Mouse (Mus musculus) Patski (cell line): Measurements from ENCODE around the gene Prr14l. TPM values are rescaled to one million over a fixed set of nuclear protein-coding genes. Genes with fewer than 3 reads are reported as not detected.
A peak's percentile ranks its signal among the peaks of the same experiment; 100 is the strongest.
"Not testable (repeated sequence)": the region's sequence is repeated elsewhere in the genome, so short reads cannot be mapped to it uniquely, and the experiment has no call there.

ENCODE experiments used
- ATAC-seq: fragments of 100-300 bp; one replicate; pipeline ENCODE4 v1.8.0; 2021
- CTCF ChIA-PET: fragments of 350-600 bp; sonication (Branson Sonifier 250); formaldehyde crosslinking; loops from one replicate; lab custom pipeline; 2022; ENCODE audit warnings: inconsistent platforms; lab: Charles Lee
- POLR2A ChIA-PET: fragments of 350-600 bp; sonication (Branson Sonifier 250); formaldehyde crosslinking; loops from one replicate; lab custom pipeline; 2022; ENCODE audit warnings: antibody characterized with exemption, inconsistent platforms; lab: Charles Lee
- DNase-seq: peaks from one replicate; pipeline ENCODE4 v3.0.0-alpha.2; 2011; ENCODE audit warnings: low read depth, low spot score
- H3K27me3 ChIP-seq: fragments of 371-371 bp; one replicate; pipeline ENCODE4 v1.5.1; 2021
- CTCF ChIP-seq: fragments of 100-300 bp; IDR thresholded peaks from one replicate; pipeline ENCODE4 v1.5.1; 2021
- in situ Hi-C: fragments of 300-500 bp; cut with MboI; formaldehyde crosslinking; loops from 3 replicates; pipeline ENCODE4 v1.11.1; 2018; ENCODE audit warnings: low pct_unique_long_range_greater_than_20kb, mixed read lengths
- polyA plus RNA-seq: library from polyadenylated mRNA; unstranded; gene quantifications from one replicate; pipeline ENCODE4 v1.2.3, GENCODE M21; 2021

Gene Prr14l
- 16.4 TPM for polyA plus RNA-seq

DNA sequence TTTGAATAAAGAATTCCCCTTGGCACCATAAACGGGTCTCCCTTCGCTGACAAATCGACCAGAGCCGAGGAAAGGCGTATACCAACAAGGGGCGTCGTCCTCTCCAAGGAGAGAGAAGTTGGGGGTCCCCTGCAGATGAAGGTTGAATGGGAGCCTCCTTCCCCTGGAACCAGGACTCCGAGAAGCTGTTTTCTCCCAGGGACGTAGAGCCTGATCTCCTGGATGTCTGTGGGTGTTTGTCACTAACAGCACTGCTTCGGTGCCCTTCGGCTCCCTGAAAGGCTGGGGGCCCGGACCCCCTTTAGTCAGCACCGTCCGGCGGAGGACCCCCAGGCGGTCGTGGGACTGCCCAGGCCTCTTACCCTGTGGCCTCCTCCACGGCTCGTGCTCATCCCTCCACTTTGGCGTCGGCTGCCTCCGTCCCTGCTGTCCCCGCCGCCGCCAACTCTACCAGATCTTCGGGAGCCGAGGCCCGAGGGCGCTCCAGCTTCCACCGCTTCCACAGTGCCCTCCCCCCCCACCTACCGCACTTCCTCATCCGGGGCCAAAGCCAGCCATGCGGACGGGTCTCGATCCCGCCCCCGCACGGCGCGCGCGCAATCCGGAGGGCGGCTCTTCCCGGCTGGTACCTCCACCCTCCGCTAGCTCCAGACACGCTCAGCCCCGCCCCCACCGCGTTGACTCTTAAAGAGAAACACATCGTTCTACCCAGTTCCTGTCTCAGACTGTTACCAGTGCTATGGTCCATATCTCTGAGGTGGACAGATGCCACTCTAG is at the start of gene Prr14l:
Gene Prr14l (minus strand): TSS at position 526 of the 777 bp plus-strand sequence.
- H3K27me3 ChIP-seq: no peaks in the 10 kb centered on the region
- TF ChIP-seq CTCF: no peak
- ATAC-seq (peak; percentile 84), DNase-seq (peak; percentile 79)
- CTCF ChIA-PET: interaction anchor here (1.3 to 2.3 kb wide), 3 partner anchors 13 to 31 kb away, joined by 4 to 6 read pairs (median 5); no protein-coding TSS in a partner anchor
- POLR2A ChIA-PET: no interaction called here
- in situ Hi-C loops: no loop called here

DNA sequence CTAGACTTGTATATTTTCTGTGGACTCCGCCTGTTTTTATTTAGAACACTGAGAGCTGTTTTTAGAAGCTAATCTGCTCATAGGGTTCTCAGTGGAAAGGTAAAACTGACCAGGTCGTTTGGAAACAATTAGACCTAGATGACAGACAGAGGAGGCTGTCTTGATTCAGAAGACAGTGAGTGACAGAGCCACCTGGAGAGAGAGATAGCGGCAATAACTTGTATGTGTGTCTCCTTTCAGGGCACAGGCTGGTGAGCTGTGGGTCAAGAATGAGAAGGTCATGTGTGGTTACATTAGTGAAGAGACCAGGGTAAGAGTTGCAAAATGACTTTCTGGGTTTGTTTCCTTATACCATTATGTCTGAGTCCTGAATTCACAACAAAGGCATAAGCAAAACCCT is 32.7 kb upstream of the Prr14l start:
- TF ChIP-seq CTCF: no peak
- DNase-seq (no peak), ATAC-seq (no peak)
- in situ Hi-C loops: no loop called here
- ChIA-PET POLR2A (no interaction called here), CTCF (interaction anchor here (0.9 to 1.4 kb wide), 2 partner anchors 9 to 17 kb away, joined by 3 to 4 read pairs; no protein-coding TSS in a partner anchor)
- H3K27me3 ChIP-seq: no peaks in the 10 kb centered on the region

DNA sequence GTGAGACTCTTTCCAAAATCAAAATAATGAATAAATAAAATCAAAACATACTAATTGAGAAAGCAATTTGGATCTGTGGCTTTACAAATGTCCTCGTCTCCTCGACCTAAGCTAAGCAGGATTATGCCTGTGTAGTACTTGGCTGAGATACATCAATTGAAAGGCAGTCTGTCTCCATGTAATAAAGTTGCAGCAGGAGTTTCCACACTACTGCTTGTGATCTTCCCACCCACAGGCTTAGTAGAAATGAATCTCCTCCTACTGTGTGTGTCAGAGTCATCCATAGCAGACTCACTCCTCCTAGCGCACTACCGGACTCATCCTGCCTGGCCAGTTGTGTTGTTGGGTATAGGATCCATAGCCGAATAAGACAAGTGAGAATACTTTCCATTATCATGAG is 18.3 kb upstream of the Prr14l start:
- in situ Hi-C loops: no loop called here
- POLR2A ChIA-PET: no interaction called here
- CTCF ChIA-PET: interaction anchor here (0.8 to 1.1 kb wide), 2 partner anchors 13 to 27 kb away, joined by 3 read pairs; no protein-coding TSS in a partner anchor
- ATAC-seq (no peak), DNase-seq (no peak)
- no peaks in the 10 kb centered on the region for H3K27me3 ChIP-seq
- TF ChIP-seq CTCF: no peak

DNA sequence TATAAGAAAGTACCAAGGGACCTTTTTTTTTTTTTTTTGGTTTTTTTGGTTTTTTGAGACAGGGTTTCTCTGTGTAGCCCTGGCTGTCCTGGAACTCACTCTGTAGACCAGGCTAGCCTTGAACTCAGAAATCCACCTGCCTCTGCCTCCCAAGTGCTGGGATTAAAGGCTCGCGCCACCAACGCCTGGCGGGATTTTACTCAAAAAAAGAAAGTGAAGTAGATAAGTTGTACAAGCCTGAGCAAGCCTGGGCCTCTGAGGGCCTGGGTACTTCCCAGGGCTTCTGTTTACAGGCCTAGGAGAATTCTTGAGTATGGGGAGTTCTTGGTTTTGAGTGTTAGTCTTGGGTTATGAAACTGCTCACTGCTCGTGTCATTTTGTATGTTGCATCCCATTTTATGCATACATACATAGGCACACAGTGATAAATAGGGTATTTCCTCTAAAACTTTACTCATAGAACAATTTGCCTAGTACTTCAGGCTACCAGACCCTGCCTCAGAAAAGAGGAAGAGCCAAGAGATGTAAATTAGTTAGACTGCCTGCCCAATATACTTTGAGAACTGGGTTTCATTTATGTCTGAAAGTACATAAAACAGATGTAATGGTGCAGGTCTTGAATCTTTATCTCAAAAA is 15.5 kb upstream of the Prr14l start:
- DNase-seq: no peak
- no peaks in the 10 kb centered on the region for H3K27me3 ChIP-seq
- in situ Hi-C loops: no loop called here
- no peak for ATAC-seq
- ChIA-PET POLR2A (no interaction called here), CTCF (interaction anchor here (1.6 kb wide), 1 partner anchor 17 kb away, joined by 4 read pairs; no protein-coding TSS in a partner anchor)
- no peak for TF ChIP-seq CTCF

DNA sequence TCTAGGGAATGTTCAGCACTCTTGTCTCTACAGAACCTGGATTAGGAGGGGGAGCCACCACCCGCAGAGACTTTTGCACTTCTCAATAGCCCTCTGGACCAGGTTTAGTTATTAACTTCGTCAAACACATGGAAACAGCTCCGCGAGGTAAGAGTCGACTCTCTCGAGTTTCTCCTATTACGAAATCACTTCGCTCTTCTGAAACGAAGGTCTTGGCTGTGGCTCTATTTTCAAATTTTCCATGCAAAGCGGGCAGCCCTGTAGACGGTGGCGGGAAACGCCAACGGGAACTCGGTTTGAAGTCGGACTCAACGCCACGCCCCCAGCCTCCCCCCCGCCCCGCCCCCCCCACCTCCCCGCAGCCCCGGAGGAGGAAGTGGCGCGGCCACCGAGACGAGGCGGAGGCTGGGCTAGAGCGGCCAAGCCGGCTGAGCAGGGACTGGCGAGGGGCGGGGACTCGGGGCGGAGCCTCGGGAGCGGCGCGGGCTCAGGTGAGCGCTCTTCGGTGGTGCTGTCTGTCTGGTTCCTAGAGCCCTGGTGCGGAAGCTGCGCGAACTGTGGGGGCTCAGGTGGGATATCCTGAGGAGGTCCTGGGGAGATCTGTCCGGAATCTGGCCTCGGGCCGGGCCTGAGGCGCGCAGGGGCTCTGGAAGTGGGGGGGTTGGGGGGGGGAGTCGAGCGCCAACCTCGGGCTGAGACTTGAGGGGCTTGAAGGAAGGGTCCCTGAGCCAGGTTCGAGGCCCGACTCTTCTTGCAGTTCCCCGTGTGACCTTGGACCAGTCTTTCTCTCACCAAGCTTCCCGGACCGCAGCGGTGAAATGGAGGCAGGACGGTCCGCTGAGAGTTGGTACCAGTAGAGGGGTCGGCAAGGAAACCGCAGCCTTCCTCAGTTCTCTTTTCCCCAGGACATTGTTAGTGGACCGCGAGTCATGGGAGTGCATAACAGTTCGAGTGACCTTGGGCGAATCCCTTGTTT is 9.5 kb upstream of the Prr14l start, which contains the start of gene Depdc5:
Gene Depdc5 (plus strand): TSS at position 449 of the 976 bp plus-strand sequence.
- POLR2A ChIA-PET: interaction anchor here (0.7 to 1.1 kb wide), 4 partner anchors 12 to 103 kb away, joined by 3 read pairs; no protein-coding TSS in a partner anchor
- CTCF ChIA-PET: no interaction called here
- no peaks in the 10 kb centered on the region for H3K27me3 ChIP-seq
- in situ Hi-C loops: no loop called here
- no peak for TF ChIP-seq CTCF
- DNase-seq: peak; percentile 48
- peak; percentile 89 for ATAC-seq

DNA sequence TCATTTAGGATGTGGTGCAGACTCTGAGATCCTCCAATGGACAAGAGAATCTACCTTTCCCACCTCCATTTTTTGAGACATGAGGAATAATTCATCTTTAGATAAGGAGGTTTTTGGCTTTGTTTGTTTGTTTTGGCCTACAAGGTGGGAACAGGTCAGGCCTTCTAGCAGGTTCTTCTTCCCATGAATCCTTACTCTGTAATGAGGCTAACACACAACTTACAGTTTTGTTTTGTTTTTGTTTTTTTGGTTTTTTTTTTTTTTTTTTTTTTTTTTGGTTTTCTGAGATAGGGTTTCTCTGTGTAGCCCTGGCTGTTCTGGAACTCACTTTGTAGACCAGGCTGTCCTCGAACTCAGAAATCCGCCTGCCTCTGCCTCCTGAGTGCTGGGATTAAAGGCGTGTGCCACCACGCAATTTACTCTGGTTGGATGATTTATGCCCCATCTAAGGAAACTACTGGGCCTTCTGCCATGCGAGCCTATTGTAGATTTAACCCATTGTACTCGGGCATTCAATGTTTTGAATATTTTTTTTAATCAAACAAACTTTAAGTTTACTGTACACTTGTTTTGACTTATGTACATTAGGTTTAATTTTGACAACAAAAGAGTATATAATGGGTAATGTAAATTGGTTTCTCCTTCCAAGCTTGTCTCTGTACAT is 8.5 kb upstream of the Prr14l start:
- DNase-seq (no peak), ATAC-seq (no peak)
- POLR2A ChIA-PET: interaction anchor here (0.7 to 1.4 kb wide), 2 partner anchors 17 to 79 kb away, joined by 3 read pairs; no protein-coding TSS in a partner anchor
- no peaks in the 10 kb centered on the region for H3K27me3 ChIP-seq
- TF ChIP-seq CTCF: no peak
- in situ Hi-C loops: no loop called here
- CTCF ChIA-PET: no interaction called here

DNA sequence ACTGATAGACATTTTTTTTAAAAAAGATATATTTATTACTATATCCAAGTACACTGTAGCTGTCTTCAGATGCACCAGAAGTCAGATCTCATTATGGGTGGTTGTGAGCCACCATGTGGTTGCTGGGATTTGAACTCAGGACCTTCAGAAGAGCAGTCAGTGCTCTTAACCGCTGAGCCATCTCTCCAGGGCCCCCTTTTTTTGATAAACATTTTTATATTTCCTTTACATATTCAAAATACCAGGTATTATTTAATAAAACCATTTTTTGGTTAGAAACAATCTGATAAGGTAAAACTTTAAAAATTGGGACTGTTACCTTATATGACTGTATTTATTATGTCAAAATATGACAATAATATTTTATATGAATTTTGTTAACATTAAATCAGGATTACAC is 7.0 kb upstream of the Prr14l start:
- POLR2A ChIA-PET: interaction anchor here (1.4 kb wide), 1 partner anchor 15 kb away, joined by 3 read pairs; no protein-coding TSS in a partner anchor
- in situ Hi-C loops: no loop called here
- CTCF ChIA-PET: no interaction called here
- no peaks in the 10 kb centered on the region for H3K27me3 ChIP-seq
- TF ChIP-seq CTCF: no peak
- ATAC-seq: no peak
- no peak for DNase-seq

DNA sequence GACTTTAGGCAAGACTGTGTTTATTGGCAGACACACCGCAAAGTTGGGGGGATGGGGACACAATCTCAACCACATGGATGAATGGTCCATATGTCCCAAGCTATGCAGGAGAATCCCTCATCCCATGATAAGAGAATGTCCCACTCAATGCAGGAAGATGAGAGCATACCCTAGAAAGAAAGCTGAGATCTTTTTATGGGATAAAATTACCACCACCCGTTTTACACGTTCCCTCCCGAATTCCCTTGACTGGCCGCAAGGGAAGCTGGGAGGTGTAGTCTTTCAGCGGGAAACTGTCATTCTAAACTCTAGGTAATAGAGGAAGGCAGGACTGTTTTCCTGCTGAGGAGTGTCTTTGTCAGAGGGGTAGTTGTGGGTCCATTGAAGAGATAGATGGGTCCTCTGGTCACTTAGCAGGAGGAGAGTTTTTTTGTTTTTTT is 3.7 kb upstream of the Prr14l start:
- ATAC-seq: peak; percentile 40
- no peak for DNase-seq
- CTCF ChIA-PET: no interaction called here

DNA sequence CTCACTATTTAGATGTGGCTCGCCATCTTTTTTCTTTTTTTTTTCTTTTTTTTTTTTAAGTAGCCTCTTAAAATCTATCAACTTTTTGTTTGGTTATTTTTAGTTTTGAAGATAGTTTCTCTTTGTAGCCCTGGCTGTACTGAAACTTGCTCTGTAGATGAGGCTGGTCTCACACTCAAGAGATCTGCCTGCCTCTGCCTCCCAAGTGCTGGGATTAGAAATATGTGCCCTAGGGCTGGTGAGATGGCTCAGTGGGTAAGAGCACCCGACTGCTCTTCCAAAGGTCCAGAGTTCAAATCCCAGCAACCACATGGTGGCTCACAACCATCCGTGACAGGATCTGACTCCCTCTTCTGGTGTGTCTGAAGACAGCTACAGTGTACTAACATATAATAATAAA is 1.2 kb upstream of the Prr14l start:
- POLR2A ChIA-PET, in situ Hi-C loops, H3K27me3 ChIP-seq, ATAC-seq, DNase-seq, CTCF ChIA-PET: not testable (repeated sequence)

More for the DNA sequence above, 3.7 kb upstream of the Prr14l start:
- in situ Hi-C loops: no loop called here
- no peak for TF ChIP-seq CTCF
- POLR2A ChIA-PET: no interaction called here
- no peaks in the 10 kb centered on the region for H3K27me3 ChIP-seq
